Mouse (Mus musculus) liver, embryonic 14.5 days (tissue): ENCODE results near the gene Scmh1. TPM values are rescaled to one million over a fixed set of nuclear protein-coding genes. Genes with fewer than 3 reads are reported as not detected.

Experiments used
- ATAC-seq: fragments of 200-750 bp; cut with Nextera tagmentation; 2 replicates; pipeline ENCODE4 v1.8.0; 2017; ENCODE audit warnings: moderate number of reproducible peaks, mild to moderate bottlenecking, moderate library complexity; ENCODE audit not compliant: insufficient read depth
- DNase-seq, 3 experiments: peaks; one replicate each; pipeline ENCODE4 v3.0.0-alpha.2; 2012 to 2013; ENCODE audit warnings: low read depth in 3 of 3, low spot score in 3 of 3
- H3K27ac ChIP-seq: fragments of 300-500 bp; sonication (generic); 2 replicates; pipeline ENCODE4 v1.5.1; 2014; ENCODE audit warnings: moderate library complexity, mild to moderate bottlenecking, control low read depth, inconsistent platforms
- H3K27me3 ChIP-seq: fragments of 300-500 bp; sonication (generic); 2 replicates; pipeline ENCODE4 v1.6.1; 2014; ENCODE audit warnings: mild to moderate bottlenecking, low read length, moderate library complexity; ENCODE audit not compliant: control insufficient read depth, insufficient read depth
- H3K36me3 ChIP-seq: fragments of 300-500 bp; sonication (generic); replicated peaks from 2 replicates; pipeline ENCODE4 v1.6.1; 2014; ENCODE audit warnings: low read depth; ENCODE audit not compliant: control insufficient read depth, insufficient read depth
- H3K4me1 ChIP-seq, 2 experiments: fragments of 200-500 bp in 1 of 2; fragments of 300-500 bp in 1 of 2; sonication (generic) in 1 of 2; replicated peaks; 2 replicates each; pipeline ENCODE4 v1.6.1; 2012 to 2014; ENCODE audit warnings: antibody characterized with exemption in 1 of 2, inconsistent platforms in 1 of 2, low read length in 1 of 2; ENCODE audit not compliant: control insufficient read depth in 2 of 2, insufficient read depth in 2 of 2
- H3K4me2 ChIP-seq: fragments of 300-500 bp; sonication (generic); 2 replicates; pipeline ENCODE4 v1.6.1; 2014; ENCODE audit warnings: low read depth, mild to moderate bottlenecking, control low read depth, moderate library complexity
- H3K4me3 ChIP-seq, 2 experiments: fragments of 200-500 bp in 1 of 2; fragments of 300-500 bp in 1 of 2; sonication (generic) in 1 of 2; 2 replicates each; pipeline ENCODE4 v1.5.1; 2012 to 2014; ENCODE audit warnings: low read depth in 2 of 2, low read length in 2 of 2, mild to moderate bottlenecking in 2 of 2, control low read depth in 1 of 2, inconsistent platforms in 1 of 2, moderate library complexity in 1 of 2; ENCODE audit not compliant: insufficient read depth in 1 of 2
- H3K9ac ChIP-seq: fragments of 300-500 bp; sonication (generic); replicated peaks from 2 replicates; pipeline ENCODE4 v1.6.1; 2014; ENCODE audit warnings: mild to moderate bottlenecking, control low read depth, moderate library complexity
- H3K9me3 ChIP-seq: fragments of 300-500 bp; sonication (generic); 2 replicates; pipeline ENCODE4 v1.6.1; 2016; ENCODE audit warnings: low read length, mixed read lengths; ENCODE audit not compliant: control insufficient read depth
- CTCF ChIP-seq: IDR thresholded peaks from 2 replicates; pipeline ENCODE4 v1.5.1; 2016; ENCODE audit warnings: antibody characterized with exemption, low read depth, control low read depth
- EP300 ChIP-seq: IDR thresholded peaks from 2 replicates; pipeline ENCODE4 v1.6.1; 2016; ENCODE audit warnings: antibody characterized with exemption, low read depth
- WGBS: fragments of 180-500 bp; shearing (Covaris S2); extraction: QIAGEN DNeasy Blood & Tissue Kit; methylation state at CpG from one replicate; pipeline ENCODE4 v1.1.7; 2014; ENCODE audit not compliant: insufficient replicate concordance; 5-methylcytosine and 5-hydroxymethylcytosine counted together
- polyA plus RNA-seq, 2 experiments: library from polyadenylated mRNA; depleted of rRNA in 1 of 2; stranded (reverse) in 1 of 2; unstranded in 1 of 2; fragments of >200 nt; fragmentation: Nextera tagmentation in 1 of 2; extraction: Ambion mirVana in 1 of 2; gene quantifications; 2 replicates each; pipeline versions ENCODE4 v1.2.1 to v1.2.3; 2012 to 2014

The Scmh1 gene
- polyA plus RNA-seq, 2 experiments = 11.0 to 12.3 TPM

DNA sequence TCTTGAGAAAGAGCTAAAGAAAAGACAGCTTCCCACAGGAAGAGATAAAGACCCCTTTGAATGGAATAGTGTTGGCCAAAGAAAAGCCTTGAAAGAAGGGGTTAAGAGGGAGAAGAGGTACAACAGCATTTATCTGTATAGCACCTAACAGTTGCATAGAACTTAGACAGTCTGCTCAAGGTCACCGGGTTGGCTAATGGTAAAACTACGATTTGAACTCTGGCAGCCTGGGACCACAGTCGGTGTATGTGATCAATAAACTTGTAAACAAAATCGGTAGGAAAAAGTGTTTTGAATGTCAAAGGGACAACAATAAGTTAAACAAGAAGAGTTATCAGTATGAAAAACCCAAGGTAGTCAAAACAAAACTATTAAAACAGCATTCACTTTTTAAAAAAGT, 13.0 kb downstream of the Scmh1 start:
- no peaks in the 10 kb centered on the region for H3K27me3 ChIP-seq
- ATAC-seq (no peak), DNase-seq (no peak)
- no peak overlapping the region for H3K27ac ChIP-seq
- peaks cover 0 to 5% of the 10 kb centered on the region in 2 experiments; a peak in 2 of 4 replicates for H3K4me1 ChIP-seq
- no peaks in the 10 kb centered on the region for H3K9me3 ChIP-seq
- no peak overlapping the region for H3K4me2 ChIP-seq
- no peaks in the 10 kb centered on the region; the same call in 1 of the 2 replicates for H3K36me3 ChIP-seq
- no peak overlapping the region for H3K4me3 ChIP-seq
- 63% methylated on average over 4 of the region's 4 CpGs for WGBS
- no peak for TF ChIP-seq EP300
- TF ChIP-seq CTCF = no peak
- H3K9ac ChIP-seq = no peak overlapping the region

DNA sequence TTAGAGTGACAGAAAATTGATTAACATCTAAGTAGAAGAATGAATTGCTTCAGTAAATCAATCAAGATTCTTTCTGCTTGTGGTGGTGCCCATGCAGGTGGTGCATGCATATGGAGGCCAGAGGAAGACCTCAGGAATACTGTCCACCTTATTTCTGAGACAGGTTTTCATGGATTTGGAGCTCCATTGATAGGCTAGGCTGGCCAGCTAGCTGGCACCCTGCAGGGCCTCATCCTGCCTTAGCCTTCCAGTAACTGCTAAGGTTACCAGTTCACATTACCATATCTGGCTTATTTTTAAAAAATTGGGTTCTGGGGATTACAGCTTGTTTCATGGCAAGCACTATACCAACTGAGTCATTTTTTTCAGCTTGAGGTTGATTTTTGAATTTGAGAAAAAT, 15.1 kb downstream of the Scmh1 start:
- no peak overlapping the region for H3K4me2 ChIP-seq
- H3K9me3 ChIP-seq = no peaks in the 10 kb centered on the region
- no peaks in the 10 kb centered on the region for H3K27me3 ChIP-seq
- H3K36me3 ChIP-seq = no peaks in the 10 kb centered on the region
- DNase-seq (no peak), ATAC-seq (no peak)
- H3K27ac ChIP-seq = no peak overlapping the region
- no peak overlapping the region for H3K4me3 ChIP-seq
- TF ChIP-seq EP300 (no peak), CTCF (no peak)
- peaks cover 0 to 5% of the 10 kb centered on the region in 2 experiments; a peak in 2 of 4 replicates for H3K4me1 ChIP-seq
- no peak overlapping the region for H3K9ac ChIP-seq

GRCm38 (mm10) chr4:120420685-120421084, 15.6 kb downstream of the Scmh1 start:
- no peaks in the 10 kb centered on the region for H3K36me3 ChIP-seq
- no peak overlapping the region for H3K4me2 ChIP-seq
- no peak overlapping the region for H3K9ac ChIP-seq
- H3K9me3 ChIP-seq = no peaks in the 10 kb centered on the region
- H3K4me3 ChIP-seq = no peak overlapping the region
- peaks cover 0 to 5% of the 10 kb centered on the region in 2 experiments; a peak in 2 of 4 replicates for H3K4me1 ChIP-seq
- DNase-seq (no peak), ATAC-seq (no peak)
- no peak overlapping the region for H3K27ac ChIP-seq
- TF ChIP-seq CTCF = no peak
- TF ChIP-seq EP300 = no peak
- H3K27me3 ChIP-seq = no peaks in the 10 kb centered on the region

DNA sequence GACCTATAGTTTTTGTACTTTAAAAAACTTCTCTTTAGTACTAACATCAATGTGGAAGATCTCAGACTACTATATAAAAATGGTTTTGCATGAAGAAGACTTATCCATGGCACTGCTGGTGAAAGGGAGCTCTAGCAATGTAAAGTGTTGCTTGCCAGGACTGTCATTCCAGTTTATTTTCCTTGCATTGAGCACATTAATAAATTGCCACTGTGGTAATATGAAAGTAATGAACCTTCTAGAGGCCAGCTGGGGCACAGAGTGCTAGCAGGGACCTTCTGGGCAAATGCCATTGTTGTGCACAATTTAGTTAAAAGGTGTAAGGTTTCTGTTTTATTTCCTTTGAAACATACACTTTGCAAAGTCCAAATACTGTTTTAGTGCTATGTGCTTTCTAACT, 25.5 kb downstream of the Scmh1 start:
- Histone ChIP-seq H3K9me3 (no peaks in the 10 kb centered on the region), H3K27ac (no peak overlapping the region), H3K4me3 (no peak overlapping the region), H3K36me3 (no peaks in the 10 kb centered on the region), H3K4me2 (no peak overlapping the region), H3K4me1 (no peaks in the 10 kb centered on the region), H3K27me3 (no peaks in the 10 kb centered on the region), H3K9ac (no peak overlapping the region)
- DNase-seq (no peak), ATAC-seq (no peak)
- no peak for TF ChIP-seq CTCF
- no peak for TF ChIP-seq EP300

GRCm38 (mm10) chr4:120432599-120433373, 27.7 kb downstream of the Scmh1 start:
- H3K36me3 ChIP-seq = no peaks in the 10 kb centered on the region
- DNase-seq = no peak
- 68% methylated on average over 11 of the region's 11 CpGs for WGBS
- no peak overlapping the region for H3K4me3 ChIP-seq
- H3K27ac ChIP-seq = no peak overlapping the region
- no peaks in the 10 kb centered on the region for H3K9me3 ChIP-seq
- H3K4me1 ChIP-seq = no peaks in the 10 kb centered on the region
- H3K4me2 ChIP-seq = peak overlapping the region; percentile 33
- no peak overlapping the region for H3K9ac ChIP-seq
- no peaks in the 10 kb centered on the region for H3K27me3 ChIP-seq
- no peak for ATAC-seq
- TF ChIP-seq CTCF (no peak), EP300 (no peak)
